Mouse (Mus musculus): ENCODE results near the gene Nr1d1.

GRCm38 (mm10) chr11:98770096-98770975, 4.8 kb downstream of the Nr1d1 start:
- TF ChIP-seq CTCF (IDR thresholded peaks at IDR 0.05; ENCODE audit: low read depth, low read length) = no peak
- no peak for TF ChIP-seq EP300 (IDR thresholded peaks at IDR 0.05; ENCODE audit: insufficient read depth, low read depth, low read length)
